Mouse (Mus musculus) thymus, adult 18-20 months (tissue): ENCODE results near the gene Nr2e1.

Experiments used
- DNase-seq, 2 experiments: peaks; one replicate each; pipeline ENCODE4 v3.0.0; 2022; ENCODE audit warnings: mixed read lengths in 2 of 2

Gene Nr2e1

GRCm38 (mm10) chr10:42587961-42588750 lies 4.7 kb upstream of the Nr2e1 start:
- DNase-seq, result no peak

- no peak for DNase-seq
Measured at GRCm38 (mm10) chr10:42585596-42586305, 2.3 kb upstream of the Nr2e1 start.

GRCm38 (mm10) chr10:42585156-42585555 lies 1.7 kb upstream of the Nr2e1 start:
- DNase-seq, result no peak

GRCm38 (mm10) chr10:42584436-42584983 lies 1.1 kb upstream of the Nr2e1 start:
- no peak for DNase-seq

GRCm38 (mm10) chr10:42583902-42584435 lies 537 bp upstream of the Nr2e1 start:
- no peak for DNase-seq

GRCm38 (mm10) chr10:42582566-42583110 lies 794 bp downstream of the Nr2e1 start:
- DNase-seq, result no peak

GRCm38 (mm10) chr10:42581694-42582565 lies 1.5 kb downstream of the Nr2e1 start:
- DNase-seq, result no peak

GRCm38 (mm10) chr10:42580951-42581277 lies 2.5 kb downstream of the Nr2e1 start:
- DNase-seq, result no peak

GRCm38 (mm10) chr10:42580131-42580950 lies 3.1 kb downstream of the Nr2e1 start:
- DNase-seq, result no peak

GRCm38 (mm10) chr10:42579475-42580130 lies 3.8 kb downstream of the Nr2e1 start:
- no peak for DNase-seq

GRCm38 (mm10) chr10:42578698-42579474 lies 4.5 kb downstream of the Nr2e1 start:
- no peak for DNase-seq

GRCm38 (mm10) chr10:42578281-42578675 lies 5.2 kb downstream of the Nr2e1 start:
- DNase-seq, result no peak

- no peak for DNase-seq
Measured at GRCm38 (mm10) chr10:42577525-42578280, 5.7 kb downstream of the Nr2e1 start.

GRCm38 (mm10) chr10:42574639-42575038 lies 8.8 kb downstream of the Nr2e1 start:
- no peak for DNase-seq

GRCm38 (mm10) chr10:42572971-42573370 lies 10.5 kb downstream of the Nr2e1 start:
- no peak for DNase-seq

GRCm38 (mm10) chr10:42572567-42572966 lies 10.9 kb downstream of the Nr2e1 start:
- DNase-seq, result no peak

GRCm38 (mm10) chr10:42562272-42562671 lies 21.2 kb downstream of the Nr2e1 start:
- no peak for DNase-seq

- DNase-seq, result no peak
Measured at GRCm38 (mm10) chr10:42559581-42560200, 23.7 kb downstream of the Nr2e1 start.

GRCm38 (mm10) chr10:42546507-42546906 lies 36.9 kb downstream of the Nr2e1 start:
- no peak for DNase-seq
